Mouse (Mus musculus) splenic B cell, adult 2 months (primary cell): Measurements from ENCODE around the gene 1700042G07Rik.

Source experiments
- DNase-seq: peaks from one replicate; pipeline ENCODE4 v3.0.0-alpha.2; 2011; ENCODE audit warnings: low read depth, low spot score
- H3K27me3 ChIP-seq: 2 replicates; pipeline ENCODE4 v1.6.1; 2012; ENCODE audit warnings: mild to moderate bottlenecking, low read length, moderate library complexity, mixed read lengths; ENCODE audit not compliant: control insufficient read depth, poor library complexity, insufficient read depth, severe bottlenecking
- H3K36me3 ChIP-seq: 2 replicates; pipeline ENCODE4 v1.6.1; 2012; ENCODE audit warnings: mild to moderate bottlenecking, low read length, moderate library complexity, mixed read lengths; ENCODE audit not compliant: control insufficient read depth, poor library complexity, insufficient read depth, severe bottlenecking

The 1700042G07Rik gene

DNA sequence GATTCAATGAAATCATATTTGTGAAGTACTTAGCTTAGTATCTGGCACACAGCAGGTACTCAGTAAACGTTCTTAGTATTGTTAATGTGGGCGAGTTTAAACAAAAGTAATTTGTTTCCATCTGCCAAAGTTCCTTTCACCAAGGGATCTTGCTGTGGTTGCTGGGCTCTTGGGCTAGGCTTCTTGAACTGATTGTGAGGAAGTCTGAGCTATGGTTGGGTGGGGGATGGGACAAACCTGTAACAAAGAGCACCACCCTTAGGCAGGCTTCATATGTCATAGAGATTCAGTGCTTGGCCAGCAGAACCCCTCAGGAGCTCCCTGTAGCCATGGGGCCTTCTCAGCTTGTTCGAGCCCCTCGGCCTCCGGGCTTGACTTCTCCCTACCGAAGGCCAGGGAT is at the start of gene 1700042G07Rik, which contains the start of gene Gm49337:
Gene 1700042G07Rik, plus strand, starts transcription at position 301 of the 400 bp plus-strand sequence.
Gene Gm49337, plus strand, starts transcription at position 313 of the 400 bp plus-strand sequence.
- DNase-seq, result no peak
- H3K36me3 ChIP-seq, result no peaks in the 10 kb centered on the region
- no peaks in the 10 kb centered on the region for H3K27me3 ChIP-seq

DNA sequence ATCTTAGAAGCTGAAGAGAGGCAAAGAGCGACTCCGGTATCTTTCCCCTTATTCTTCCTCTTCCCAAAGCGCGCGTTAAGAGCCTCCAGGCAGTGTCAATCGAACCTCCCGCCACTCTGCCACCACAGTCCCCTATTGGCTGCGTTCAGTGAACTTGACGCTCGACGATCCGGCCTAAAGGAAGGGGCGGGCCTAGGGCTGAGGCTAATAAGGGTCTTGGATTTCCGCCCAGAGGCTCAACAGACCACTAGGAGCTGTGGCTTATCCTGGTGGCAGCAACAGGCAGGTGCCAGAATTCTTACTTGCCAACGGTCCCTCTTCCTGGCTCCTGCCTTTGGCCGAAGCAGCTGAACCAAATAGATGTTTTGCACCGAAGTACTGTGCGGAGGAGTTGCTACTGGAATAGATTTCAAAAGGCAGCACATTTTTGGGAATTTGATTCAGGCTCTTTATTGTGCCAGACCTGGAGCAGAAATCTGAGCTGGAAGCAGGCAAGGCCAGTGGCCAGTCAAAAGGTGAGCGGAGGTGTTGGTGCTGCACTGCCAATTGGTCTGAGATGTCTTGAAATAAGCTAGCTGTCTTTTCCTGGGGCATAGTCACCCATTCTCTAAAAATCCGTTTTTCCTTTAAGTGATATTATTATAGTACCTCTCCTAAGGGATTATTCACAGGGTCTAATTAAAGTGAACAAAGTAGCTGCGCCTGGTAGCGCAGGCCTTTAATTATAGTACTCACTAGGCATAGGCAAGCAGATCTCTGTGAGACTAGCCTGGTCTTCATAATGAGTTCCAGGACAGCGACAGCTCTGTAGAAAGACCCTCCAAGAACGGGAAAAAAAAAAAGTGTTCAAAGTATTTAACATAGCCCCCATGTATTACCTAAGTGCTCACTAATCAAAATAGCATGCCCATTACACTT is 49.3 kb upstream of the 1700042G07Rik start, which contains the start of the genes Rad54l and Pomgnt1:
Gene Rad54l, minus strand, starts transcription at position 89 of the 918 bp plus-strand sequence.
Gene Pomgnt1, plus strand, starts transcription at position 239 of the 918 bp plus-strand sequence.
- H3K27me3 ChIP-seq, result no peaks in the 10 kb centered on the region
- DNase-seq, result peak; percentile 84
- no peaks in the 10 kb centered on the region; the same call in 1 of the 2 replicates for H3K36me3 ChIP-seq

DNA sequence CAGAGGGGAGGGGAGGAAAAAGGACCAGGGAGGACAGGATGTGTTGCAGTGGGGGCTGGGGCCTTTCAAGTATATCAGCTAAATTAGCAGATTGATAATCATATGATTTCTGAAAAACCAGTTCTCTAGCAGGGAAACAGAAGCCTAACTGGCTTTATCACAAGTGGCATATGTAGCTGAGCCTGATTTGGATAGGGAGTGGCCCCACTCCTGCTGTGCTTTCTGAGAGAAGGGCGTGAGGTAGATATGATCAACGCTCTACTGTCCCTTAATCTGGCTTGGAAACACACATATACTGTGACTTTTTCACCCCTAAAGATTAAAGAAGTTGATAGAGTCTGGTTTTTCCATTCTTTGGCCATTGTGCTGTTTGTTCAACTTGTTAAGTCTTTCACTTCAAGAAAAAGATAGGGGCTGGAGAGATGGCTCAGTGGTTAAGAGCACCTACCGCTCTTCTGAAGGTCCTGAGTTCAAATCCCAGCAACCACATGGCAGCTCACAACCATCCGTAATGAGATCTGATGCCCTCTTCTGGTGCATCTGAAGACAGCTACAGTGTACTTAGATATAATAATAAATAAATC is 47.3 kb upstream of the 1700042G07Rik start:
- Histone ChIP-seq H3K27me3 (no peaks in the 10 kb centered on the region), H3K36me3 (no peaks in the 10 kb centered on the region; the same call in 1 of the 2 replicates)
- DNase-seq, result no peak

DNA sequence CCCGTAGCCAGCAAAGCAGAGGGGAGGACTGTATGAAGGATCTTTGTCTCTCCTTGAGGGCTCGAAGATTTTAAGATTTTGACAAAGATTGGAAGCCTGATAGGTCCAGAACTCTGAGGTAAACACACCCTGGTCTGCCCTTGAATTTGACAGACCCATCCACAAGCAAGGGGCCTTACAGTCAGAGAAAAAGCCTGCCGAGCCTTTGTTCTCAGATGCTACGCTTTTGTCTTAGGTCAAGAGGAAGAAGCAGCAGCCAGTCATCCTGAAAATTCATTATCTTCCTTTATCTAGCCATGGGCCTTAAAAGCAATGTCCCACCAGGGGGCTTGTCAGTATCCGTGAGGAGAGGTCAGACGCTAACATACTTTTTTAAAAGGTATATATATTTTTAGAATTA is 45.2 kb upstream of the 1700042G07Rik start:
- DNase-seq, result no peak
- no peaks in the 10 kb centered on the region for H3K27me3 ChIP-seq

DNA sequence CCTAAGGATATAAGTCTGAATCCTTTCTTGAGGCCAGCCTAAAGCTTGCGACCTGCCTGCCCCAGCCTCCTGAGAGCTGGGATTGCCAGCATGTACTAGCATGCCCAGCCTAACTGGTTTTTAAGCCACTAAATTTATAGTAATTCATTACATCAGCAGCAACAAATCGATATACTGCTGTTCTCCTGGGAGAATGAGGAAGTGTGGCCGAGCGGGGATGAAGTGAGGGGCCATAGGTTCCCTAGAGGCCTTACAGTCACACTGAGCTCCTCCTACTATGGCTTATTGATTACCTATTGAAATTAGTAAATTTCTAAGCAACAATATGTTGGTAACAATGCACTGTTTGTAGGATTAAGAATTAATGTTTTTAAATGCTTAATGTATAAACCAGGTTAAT is 40.0 kb upstream of the 1700042G07Rik start:
- no peak for DNase-seq
- Histone ChIP-seq H3K36me3 (no peaks in the 10 kb centered on the region), H3K27me3 (no peaks in the 10 kb centered on the region)

More for the DNA sequence above, 45.2 kb upstream of the 1700042G07Rik start:
- no peaks in the 10 kb centered on the region; the same call in 1 of the 2 replicates for H3K36me3 ChIP-seq

DNA sequence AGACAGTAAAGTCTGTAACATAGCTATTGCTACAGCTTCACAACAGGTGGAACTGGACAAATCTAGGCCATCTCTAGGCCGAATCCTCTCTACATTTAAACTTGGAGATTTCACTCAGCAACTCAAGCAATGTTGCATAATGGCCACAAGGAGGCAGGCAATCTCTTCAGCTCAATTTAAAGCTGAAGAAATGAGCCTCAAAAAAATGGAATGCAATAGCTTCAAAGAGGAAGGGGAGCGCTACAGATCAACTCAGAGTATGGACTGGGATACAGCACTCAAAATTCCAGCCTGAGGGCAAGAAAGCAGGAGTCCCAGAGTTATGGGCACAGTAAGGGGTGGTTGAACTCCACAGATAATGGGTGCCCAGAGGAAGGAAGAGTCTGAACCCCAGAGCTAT is 38.2 kb upstream of the 1700042G07Rik start:
- DNase-seq, result peak; percentile 66
- Histone ChIP-seq H3K27me3 (no peaks in the 10 kb centered on the region), H3K36me3 (no peaks in the 10 kb centered on the region)

DNA sequence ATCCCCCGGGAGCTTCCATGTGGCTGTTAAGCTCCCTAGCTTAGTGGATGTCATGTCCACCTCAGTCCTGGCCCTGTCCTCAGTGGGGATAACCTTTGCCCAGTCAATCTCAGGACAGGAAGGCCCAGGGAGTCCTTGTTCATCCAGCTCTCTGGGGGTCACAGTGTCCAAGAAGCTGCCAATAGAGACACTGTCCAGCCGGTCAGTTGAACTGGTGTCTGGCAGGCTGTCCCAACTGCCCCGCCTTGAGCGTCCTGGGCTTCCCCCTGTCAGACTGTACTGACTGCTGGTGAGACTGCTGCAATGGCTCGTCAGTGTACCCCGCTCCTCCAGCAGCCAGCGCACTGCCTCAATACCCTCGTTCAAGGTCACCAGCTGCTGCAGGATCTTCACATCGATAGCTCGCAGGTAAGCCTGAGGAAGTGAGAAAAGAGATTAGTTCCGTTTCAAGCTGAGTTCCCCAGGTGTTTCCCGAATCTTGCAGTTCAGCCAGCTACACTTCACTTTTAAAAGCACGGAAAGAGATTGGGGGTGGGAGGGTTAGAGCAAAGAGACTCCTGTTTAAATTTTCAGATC is 35.7 kb upstream of the 1700042G07Rik start:
- Histone ChIP-seq H3K36me3 (no peaks in the 10 kb centered on the region), H3K27me3 (no peaks in the 10 kb centered on the region)
- DNase-seq, result peak; percentile 76

DNA sequence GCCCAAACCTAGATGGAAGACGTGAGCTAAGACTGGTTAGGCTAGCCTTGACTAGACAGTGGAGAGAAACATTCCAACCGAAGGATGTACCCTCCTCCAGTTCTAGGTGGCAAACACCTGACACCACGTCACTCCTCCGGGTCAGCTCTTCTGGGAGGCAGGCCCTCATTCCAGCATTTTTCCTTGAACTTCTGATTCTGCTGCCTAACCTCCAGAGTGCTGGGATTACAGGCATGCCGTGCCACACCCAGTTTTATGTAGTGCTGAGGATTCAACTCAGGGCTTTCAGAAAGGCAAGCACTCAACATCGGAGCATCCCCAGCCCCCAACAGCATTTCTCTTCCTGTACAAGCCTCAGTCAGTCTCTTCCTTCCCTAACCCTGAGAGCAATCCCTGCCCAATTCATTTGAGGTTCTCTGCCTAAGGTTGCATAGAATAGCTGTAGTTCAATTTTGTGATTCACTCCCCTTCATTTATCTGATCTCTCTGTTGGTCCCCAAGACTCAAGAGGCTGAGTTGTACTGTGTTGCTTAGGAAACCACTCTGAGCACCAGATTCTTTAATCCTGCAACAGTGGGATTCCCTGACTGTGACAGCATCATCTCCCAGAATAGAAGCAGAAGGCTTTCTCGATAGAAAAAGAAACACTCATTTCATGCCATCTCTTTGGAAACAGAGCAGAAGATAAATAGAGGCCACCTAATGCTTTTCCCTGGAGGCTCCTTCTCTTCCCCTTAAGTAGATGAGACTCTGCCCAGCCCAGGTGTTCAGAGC is 32.2 kb upstream of the 1700042G07Rik start:
- DNase-seq, result no peak
- no peaks in the 10 kb centered on the region for H3K27me3 ChIP-seq
- no peaks in the 10 kb centered on the region for H3K36me3 ChIP-seq

DNA sequence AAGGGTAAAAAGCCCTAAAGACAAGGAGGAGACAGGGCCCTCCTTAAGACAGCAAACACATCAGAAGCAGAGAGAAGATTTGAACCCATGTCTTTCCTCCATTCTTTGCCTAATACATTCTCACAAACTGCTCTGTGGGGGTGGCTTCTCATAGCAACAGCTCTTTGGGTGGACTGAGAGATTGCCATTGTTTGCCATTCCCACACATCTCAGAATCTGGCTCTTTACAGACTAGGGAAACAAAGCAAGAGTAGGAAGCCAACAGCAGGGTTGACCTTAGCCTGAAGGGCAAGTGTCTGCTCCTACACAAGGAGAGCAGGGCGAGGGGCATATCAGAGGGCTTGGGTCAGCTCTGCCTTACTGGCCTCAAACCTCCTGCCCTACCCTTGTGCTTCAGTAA is 31.4 kb upstream of the 1700042G07Rik start:
- Histone ChIP-seq H3K36me3 (no peaks in the 10 kb centered on the region), H3K27me3 (no peaks in the 10 kb centered on the region)
- DNase-seq, result no peak

DNA sequence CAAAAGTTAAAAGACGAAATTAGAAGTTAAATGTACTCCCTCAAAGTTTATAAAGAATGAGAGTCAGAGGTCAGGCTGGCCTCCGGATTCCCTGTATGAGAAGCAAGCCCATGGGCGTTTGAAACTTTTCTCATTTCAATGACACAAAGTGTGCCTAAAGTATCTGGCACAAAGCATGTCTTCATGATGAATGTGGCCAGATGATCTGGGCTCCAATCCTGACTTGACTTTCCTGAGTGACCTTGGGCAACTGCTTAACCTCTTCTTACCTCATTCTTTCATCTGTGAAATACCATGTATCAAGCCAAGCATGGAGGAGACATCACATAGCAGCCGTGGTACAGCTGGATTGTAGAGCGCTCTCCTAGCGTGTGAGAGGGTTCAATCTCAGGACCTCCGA is 30.9 kb upstream of the 1700042G07Rik start:
- DNase-seq, result no peak
- H3K27me3 ChIP-seq, result no peaks in the 10 kb centered on the region
- no peaks in the 10 kb centered on the region for H3K36me3 ChIP-seq

DNA sequence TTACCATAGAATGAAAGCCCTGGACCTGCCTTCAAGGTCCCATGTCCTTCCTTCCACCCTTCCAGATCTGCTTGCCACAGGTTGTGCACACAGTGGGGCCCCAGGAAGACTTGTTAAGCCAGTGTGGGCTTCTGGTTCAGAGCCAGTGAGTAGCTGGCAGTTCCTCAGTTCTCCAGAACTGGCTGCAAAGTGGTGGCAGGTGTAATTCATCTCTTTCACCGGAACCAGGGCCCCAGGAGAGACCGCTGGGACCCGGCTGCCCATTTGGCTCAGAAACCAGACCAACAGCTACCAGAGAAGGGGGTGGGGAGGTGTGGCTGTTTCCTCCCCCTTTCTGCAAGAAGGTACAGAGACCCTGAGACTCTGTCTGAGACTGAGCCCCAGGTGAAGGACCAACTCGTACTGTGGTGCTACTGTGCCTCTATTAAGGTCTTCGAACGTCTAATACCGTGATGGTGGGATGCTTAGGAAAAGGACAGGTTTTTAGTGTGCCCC is 29.8 kb upstream of the 1700042G07Rik start:
- peak; percentile 31 for DNase-seq
- no peaks in the 10 kb centered on the region for H3K36me3 ChIP-seq
- H3K27me3 ChIP-seq, result no peaks in the 10 kb centered on the region

DNA sequence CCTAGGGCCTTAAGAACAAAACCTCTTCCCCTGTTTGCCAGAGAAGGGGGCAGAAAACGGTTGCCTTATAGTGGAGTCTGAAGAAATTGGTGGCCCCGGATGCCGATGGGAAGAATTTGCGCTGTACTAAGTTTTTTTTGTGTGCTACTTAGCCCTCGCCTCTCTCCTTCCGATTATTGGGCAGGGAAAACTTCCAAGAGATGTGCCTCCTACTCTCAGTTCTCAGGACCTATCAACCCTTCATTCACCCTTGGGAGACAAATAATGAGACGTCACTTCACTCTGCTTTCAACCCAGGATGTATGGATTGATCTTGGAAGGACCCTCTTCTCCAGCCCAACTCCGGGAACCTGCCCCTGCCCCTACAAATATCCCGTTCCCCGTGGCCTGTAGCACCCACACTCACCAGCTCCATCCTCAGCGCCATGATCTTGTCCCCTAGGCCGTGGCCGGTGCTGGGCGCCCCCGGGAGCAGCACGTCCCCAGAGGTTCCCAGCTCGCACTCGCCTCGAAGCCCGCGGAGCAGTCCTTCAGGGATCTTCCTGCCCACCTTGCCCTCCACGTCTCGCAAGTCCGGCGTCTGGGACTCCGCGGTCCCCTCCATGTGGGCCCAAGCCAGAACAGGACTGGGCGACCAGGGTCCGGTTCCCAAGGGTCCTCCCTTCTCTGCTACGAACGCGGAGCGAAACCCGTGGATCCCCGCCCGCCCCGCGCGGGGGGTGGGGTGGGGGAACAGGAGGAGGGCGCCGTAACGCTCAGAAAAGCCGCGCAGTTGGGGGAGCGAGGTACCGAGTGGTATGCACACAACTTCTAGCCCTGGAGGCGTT is 29.1 kb upstream of the 1700042G07Rik start:
- no peaks in the 10 kb centered on the region for H3K36me3 ChIP-seq
- DNase-seq, result peak; percentile 49
- H3K27me3 ChIP-seq, result no peaks in the 10 kb centered on the region

DNA sequence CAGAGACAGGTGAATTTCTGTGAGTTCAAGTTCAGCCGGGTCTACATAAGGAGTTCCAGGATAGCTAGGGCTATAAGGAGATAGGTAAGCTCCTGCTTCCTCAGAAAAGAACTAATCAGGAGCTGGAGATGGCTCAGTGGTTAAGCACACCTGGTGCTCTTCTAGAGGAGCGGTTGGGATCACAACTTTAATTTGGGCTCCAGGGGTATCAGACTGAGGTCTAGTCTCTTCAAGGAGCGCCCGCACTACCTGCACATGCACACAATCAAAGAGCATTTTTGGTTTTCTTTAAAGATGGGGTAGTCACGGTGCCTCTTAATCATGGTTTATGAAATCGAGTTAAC is 23.4 kb upstream of the 1700042G07Rik start:
- Histone ChIP-seq H3K27me3 (no peaks in the 10 kb centered on the region), H3K36me3 (peaks cover 3% of the 10 kb centered on the region)
- DNase-seq, result no peak
